Mouse (Mus musculus): ENCODE data around the gene Pinlyp.

DNA sequence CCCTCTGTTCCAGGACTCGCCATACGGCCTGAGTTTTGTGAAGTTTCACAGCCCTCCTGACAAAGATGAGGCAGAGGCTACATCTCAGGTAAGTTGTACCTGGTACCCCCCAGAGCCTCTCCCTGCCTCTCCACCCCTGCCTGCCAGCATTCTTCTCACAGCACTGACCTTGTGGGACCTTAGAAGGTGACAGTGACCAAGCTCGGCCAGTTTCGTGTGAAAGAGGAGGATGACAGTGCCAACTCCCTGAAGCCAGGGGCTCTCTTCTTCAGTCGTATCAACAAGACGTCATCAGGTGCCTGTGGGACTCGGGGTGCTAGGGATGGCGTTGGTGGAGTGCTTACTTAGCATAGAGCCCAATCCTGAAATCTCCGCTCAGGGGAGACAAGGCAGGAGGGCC lies 20.3 kb upstream of the Pinlyp start:
- TF ChIP-seq CTCF (IDR thresholded peaks at IDR 0.05; ENCODE audit: control insufficient read depth, insufficient read depth, insufficient replicate concordance, low read depth, low read length), result no peak
- TF ChIP-seq POLR2A (IDR thresholded peaks at IDR 0.05; ENCODE audit: control insufficient read depth, low read depth, low read length), result no peak
